Mouse (Mus musculus) frontal cortex, postnatal 14 days (tissue): ENCODE data around the gene Zfp768.
A peak's percentile ranks its signal among the peaks of the same experiment; 100 is the strongest.
"Not testable (repeated sequence)": the region's sequence is repeated elsewhere in the genome, so short reads cannot be mapped to it uniquely, and the experiment has no call there.

Experiments
- DNase-seq, 2 experiments: peaks; one replicate each; pipeline ENCODE4 v3.0.0; 2022; ENCODE audit warnings: low spot score in 2 of 2

Gene Zfp768

DNA sequence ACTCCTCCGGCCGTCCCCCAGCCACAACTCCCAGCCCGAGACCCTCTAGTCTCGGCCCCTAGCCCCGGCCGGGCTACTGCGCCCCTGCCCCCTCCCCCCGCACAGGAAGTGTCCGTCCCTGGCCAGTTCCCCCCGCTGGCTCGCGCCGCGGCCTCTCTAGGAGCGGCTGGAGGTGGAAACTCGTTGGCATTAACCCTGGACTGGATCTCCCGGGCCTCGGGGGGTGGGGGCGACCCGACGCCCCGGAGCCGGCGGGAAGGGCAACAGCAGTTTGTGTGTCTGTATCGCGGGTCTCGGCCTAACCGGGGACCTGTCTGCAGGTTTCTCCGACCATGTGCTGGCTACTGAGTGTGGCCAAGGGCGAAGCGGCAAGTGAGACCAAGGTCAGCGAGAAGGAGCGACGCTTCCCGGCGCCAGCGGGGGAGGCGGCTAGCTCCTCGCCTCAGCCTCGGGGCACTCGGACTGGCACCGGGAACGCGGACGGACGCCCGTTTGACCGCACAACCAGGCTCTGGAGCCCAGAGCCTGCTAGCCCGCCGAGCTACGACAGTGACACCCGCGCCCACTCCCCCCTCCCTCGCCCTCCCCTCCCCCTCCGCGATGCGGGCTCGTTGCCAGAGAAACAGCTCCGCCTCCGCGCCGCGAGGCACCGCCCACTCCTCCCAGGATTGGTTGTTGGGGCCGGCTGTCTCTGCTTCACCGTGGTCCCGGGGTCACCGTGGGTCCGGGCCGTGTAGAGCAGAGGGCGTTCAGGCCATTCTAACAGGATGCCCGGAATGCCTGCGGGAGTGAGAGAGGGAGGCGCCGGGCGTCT is at the start of gene Zfp768:
Gene Zfp768, minus strand, starts transcription at position 78 of the 814 bp plus-strand sequence.
- peak; percentile 77 to 81 for DNase-seq

- no peak for DNase-seq
Observed at GRCm38 (mm10) chr7:127393944-127394333, 48.5 kb upstream of the Zfp768 start.

GRCm38 (mm10) chr7:127393157-127393943 is 48.0 kb upstream of the Zfp768 start, which contains the start of gene E430018J23Rik:
TSS of gene E430018J23Rik (minus strand) at chr7:127393629.
- DNase-seq: peak; percentile 89 to 93

DNA sequence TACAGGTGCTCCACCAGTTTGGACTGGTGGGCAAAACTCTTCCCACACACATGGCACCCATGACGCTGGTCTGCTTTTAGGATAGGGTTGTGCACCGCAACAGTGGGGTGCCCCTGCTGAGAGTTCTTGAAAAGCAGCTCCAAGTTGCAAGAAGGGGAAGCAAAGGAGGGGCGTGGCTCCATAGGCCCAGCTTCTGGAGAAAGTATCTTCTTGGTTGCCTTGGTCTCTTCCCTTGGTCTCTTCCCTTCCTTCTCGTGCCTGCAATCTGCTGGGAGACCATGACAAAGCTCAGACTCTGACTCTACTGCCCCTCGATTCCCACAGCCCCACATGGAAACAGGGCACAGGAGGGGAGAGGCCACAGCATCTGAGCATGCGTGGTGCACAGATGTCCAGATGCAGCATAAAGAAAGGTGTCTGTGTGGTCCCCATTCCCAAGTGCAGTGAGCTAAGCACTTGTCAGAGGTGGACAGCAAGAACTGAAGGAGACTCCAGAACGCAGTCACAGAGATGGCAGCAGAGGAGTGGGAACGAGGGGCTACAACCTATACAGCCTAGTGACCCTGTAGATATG is 46.9 kb upstream of the Zfp768 start:
- DNase-seq: no peak

DNA sequence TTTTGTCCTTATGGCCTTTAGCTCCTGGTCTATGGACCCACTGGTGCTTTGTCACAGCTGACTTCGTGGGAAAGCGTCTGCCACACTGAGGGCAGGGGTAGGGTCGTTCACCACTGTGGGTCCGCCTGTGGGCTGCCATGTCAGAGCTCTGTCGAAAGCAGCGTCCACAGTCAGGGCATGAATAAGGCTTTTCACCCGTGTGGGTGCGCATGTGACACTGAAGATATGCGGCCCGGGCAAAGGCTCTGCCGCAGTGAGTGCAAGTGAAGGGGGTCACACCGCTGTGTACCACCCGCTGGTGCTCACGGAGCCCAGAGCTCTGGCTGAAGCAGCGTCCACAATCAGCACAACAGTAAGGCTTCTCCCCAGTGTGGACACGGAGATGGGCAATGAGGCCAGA is 46.1 kb upstream of the Zfp768 start:
- no peak for DNase-seq

GRCm38 (mm10) chr7:127390306-127390705 is 44.9 kb upstream of the Zfp768 start:
- DNase-seq: no peak

DNA sequence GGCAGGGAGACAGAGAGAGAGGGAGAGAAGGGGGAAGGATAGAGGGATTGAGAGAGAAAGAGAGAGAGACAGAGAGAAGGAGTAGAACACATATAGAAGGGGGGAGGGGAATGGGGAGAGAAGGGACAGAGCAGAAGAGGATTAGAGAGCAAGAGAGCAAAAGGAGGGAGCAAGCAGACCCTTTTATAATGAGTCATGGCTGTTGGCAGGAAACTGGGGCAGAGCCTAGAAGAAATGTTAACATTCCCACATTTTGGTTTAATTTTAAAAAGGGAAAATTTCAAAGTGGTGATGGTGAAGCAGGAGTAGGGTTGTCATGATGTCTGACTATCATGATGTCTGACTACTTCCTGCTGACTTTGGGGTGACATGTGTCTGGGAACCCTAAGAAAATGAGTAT is 42.8 kb upstream of the Zfp768 start:
- not testable (repeated sequence) for DNase-seq

GRCm38 (mm10) chr7:127386641-127387392 is 41.4 kb upstream of the Zfp768 start, which contains the start of gene 9130019O22Rik:
TSS of gene 9130019O22Rik (minus strand) at chr7:127387166.
- peak; percentile 67 to 77 for DNase-seq

DNA sequence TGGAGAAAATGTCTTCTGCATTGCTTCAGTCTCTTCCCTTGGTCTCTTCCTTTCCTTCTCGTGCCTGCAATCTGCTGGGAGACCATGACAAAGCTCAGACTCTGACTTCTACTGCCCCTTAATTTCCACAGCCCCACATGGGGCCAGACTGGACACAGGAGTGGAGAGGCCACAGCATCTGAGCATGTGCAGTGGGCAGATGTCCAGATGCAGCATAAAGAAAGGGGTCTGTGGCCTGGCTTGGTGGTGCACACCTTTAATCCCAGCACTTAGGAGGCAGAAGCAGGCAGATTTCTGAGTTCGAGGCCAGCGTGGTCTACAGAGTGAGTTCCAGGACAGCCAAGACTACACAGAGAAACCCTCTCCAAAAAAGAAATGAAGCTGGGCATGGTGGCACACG is 40.2 kb upstream of the Zfp768 start:
- DNase-seq: not testable (repeated sequence)

DNA sequence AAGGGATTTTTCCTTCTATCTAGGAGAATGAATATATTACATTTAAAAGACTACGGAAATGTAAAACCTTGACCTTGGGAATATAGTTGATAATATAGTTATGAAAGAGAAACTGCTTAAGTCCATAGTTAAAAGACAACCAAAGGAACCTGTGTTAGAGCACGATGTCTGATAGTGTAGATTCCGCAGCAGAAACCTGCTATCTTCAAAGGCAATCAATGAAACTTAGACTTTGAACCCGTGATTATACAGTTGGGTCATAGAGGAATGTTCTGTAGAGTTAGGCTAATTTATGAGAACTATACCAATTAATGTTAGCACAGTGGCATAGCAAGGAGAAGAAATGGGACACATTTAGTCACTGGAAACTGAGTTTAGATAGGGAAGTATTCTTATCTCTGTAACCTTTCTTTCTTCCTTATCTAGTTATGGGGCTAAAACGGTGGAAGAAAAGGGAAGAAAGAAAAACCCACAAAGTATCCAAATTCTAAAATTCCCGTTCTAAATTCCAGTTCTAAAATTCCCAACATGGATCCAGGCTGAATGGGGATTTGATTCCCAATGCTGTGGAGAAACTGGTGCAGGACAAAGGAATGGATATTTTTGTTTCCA is 33.0 kb upstream of the Zfp768 start:
- no peak for DNase-seq

- peak; percentile 78 to 85 for DNase-seq
Observed at GRCm38 (mm10) chr7:127375271-127376245, 30.2 kb upstream of the Zfp768 start, which contains the start of gene Zfp747. TSS of gene Zfp747 (minus strand) at chr7:127376050.

DNA sequence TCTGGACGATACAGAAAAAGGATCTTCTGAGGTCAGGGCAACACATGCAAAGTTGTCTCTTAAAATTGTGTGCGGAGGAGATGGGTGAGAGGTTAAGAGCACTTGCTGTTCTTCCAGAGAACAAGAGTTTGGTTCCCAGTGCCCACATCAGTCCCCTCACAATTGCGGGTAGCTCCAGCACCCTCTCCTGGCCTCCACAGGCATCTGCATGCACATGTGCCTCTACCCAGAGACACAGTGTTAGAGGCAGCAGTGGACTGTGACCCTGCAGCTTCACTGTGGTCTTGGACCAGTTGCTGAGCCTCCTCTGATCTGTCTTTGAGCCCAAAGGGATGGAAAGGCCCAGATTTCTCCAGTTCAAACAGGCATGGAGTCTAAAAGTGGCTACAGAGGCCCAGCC is 26.5 kb upstream of the Zfp768 start:
- not testable (repeated sequence) for DNase-seq

DNA sequence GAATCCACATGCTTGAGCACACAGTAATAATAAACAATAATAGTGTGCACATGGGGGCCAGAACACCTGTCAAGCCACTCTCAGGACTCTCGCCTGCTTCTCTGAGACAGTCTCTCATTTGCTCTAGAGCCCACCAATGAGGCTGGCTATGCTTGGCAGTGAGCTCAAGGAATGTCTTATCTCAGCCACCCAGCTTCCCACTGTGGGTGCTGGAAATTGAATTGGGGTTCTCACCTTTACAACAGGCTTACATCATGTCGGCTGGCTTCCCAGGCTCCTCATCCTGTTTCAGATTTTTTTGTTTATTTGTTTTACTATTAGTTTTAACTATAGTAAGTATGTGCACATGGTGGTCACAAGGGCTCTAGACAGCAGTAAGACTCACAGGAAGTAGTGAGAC is 25.8 kb upstream of the Zfp768 start:
- no peak for DNase-seq

GRCm38 (mm10) chr7:127366249-127366648 is 20.9 kb upstream of the Zfp768 start:
- no peak for DNase-seq

DNA sequence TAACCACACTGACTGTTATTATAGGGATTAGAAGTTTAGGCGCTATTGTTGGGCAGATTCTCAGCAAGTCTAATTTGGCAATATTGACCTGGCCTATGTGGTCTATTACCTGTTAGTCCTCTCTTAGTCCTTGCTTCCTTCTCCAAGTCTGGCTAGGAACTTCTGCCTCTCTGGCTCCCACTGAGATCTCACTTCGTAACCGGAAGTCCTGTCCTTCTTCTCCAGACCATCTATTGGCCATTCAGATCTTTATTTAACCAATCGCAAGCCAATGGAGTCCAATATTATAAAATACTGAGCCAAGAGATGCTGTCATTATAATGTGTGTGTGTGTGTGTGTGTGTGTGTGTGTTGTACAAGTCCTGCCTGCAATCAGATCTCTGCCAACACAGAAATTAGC is 18.8 kb upstream of the Zfp768 start:
- no peak for DNase-seq

- no peak for DNase-seq
Observed at GRCm38 (mm10) chr7:127363475-127363921, 18.1 kb upstream of the Zfp768 start.

- not testable (repeated sequence) for DNase-seq
Observed at GRCm38 (mm10) chr7:127362418-127362817, 17.0 kb upstream of the Zfp768 start.

- DNase-seq: no peak
Observed at GRCm38 (mm10) chr7:127361449-127361848, 16.1 kb upstream of the Zfp768 start.

- no peak for DNase-seq
Observed at GRCm38 (mm10) chr7:127360265-127360664, 14.9 kb upstream of the Zfp768 start.

DNA sequence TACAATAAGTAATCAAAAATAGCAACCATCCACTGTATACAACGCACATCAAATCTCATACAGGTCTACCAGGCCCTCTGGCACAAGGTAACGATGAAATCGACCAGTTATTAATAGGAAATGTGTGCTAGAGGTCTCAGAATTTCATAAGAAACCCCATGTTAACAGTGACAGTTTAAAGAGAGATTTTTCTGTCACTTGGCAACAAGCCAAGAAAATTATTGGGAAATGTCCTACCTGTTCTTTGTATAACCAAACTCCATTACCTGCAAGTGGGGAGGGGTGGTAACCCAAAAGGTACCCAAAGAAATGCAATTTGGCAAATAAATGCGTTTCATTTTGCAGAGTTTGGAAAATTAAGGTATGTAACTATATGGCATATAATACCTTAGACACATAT is 13.1 kb upstream of the Zfp768 start:
- no peak for DNase-seq
